Mouse (Mus musculus) embryonic facial prominence, embryonic 11.5 days (tissue): ENCODE measurements around the gene Cyp2a5. TPM values are rescaled to one million over a fixed set of nuclear protein-coding genes. Genes with fewer than 3 reads are reported as not detected.
"Not testable (repeated sequence)": the region's sequence is repeated elsewhere in the genome, so short reads cannot be mapped to it uniquely, and the experiment has no call there.

ENCODE experiments used
- ATAC-seq: fragments of 200-750 bp; cut with Nextera tagmentation; replicated peaks from 2 replicates; pipeline ENCODE4 v1.8.0; 2017; ENCODE audit warnings: low read depth; ENCODE audit not compliant: insufficient number of reproducible peaks, low FRiP score, low TSS enrichment
- DNase-seq: peaks from one replicate; pipeline ENCODE4 v3.0.0-alpha.2; 2015; ENCODE audit warnings: low spot score
- H3K27ac ChIP-seq: fragments of 300-500 bp; sonication (generic); replicated peaks from 2 replicates; pipeline ENCODE4 v1.5.1; 2014; ENCODE audit warnings: mild to moderate bottlenecking, low read depth, low read length, control low read depth
- H3K27me3 ChIP-seq: fragments of 300-500 bp; sonication (generic); 2 replicates; pipeline ENCODE4 v1.6.1; 2014; ENCODE audit warnings: mild to moderate bottlenecking, low read length, moderate library complexity, mixed read lengths; ENCODE audit not compliant: control insufficient read depth, insufficient read depth
- H3K36me3 ChIP-seq: fragments of 300-500 bp; sonication (generic); replicated peaks from 2 replicates; pipeline ENCODE4 v1.6.1; 2014; ENCODE audit warnings: low read depth, mild to moderate bottlenecking, low read length, moderate library complexity, mixed read lengths; ENCODE audit not compliant: control insufficient read depth, insufficient read depth
- H3K4me1 ChIP-seq: fragments of 300-500 bp; sonication (generic); 2 replicates; pipeline ENCODE4 v1.6.1; 2014; ENCODE audit warnings: low read length, mixed read lengths; ENCODE audit not compliant: control insufficient read depth, insufficient read depth
- H3K4me2 ChIP-seq: fragments of 300-500 bp; sonication (generic); 2 replicates; pipeline ENCODE4 v1.6.1; 2014; ENCODE audit warnings: low read depth, mild to moderate bottlenecking, control low read depth, low read length, moderate library complexity
- H3K4me3 ChIP-seq: fragments of 300-500 bp; sonication (generic); 2 replicates; pipeline ENCODE4 v1.5.1; 2014; ENCODE audit warnings: low read depth, low read length, control low read depth
- H3K9ac ChIP-seq: fragments of 300-500 bp; sonication (generic); replicated peaks from 2 replicates; pipeline ENCODE4 v1.6.1; 2014; ENCODE audit warnings: mild to moderate bottlenecking, control low read depth, low read length
- H3K9me3 ChIP-seq: fragments of 300-500 bp; sonication (generic); replicated peaks from 2 replicates; pipeline ENCODE4 v1.6.1; 2016; ENCODE audit warnings: mild to moderate bottlenecking, low read length, inconsistent platforms, mixed read lengths; ENCODE audit not compliant: control insufficient read depth
- WGBS: fragments of 180-500 bp; shearing (Covaris S2); extraction: QIAGEN DNeasy Blood & Tissue Kit; methylation state at CpG from one replicate; pipeline ENCODE4 v1.1.7; 2014; 5-methylcytosine and 5-hydroxymethylcytosine counted together
- polyA plus RNA-seq: library from polyadenylated mRNA; unstranded; fragments of >200 nt; fragmentation: Nextera tagmentation; extraction: Ambion mirVana; gene quantifications from 2 replicates; pipeline ENCODE4 v1.2.1, GENCODE M21; 2014

Gene Cyp2a5
- polyA plus RNA-seq, 1 experiment from 2014 or later = not detected

DNA sequence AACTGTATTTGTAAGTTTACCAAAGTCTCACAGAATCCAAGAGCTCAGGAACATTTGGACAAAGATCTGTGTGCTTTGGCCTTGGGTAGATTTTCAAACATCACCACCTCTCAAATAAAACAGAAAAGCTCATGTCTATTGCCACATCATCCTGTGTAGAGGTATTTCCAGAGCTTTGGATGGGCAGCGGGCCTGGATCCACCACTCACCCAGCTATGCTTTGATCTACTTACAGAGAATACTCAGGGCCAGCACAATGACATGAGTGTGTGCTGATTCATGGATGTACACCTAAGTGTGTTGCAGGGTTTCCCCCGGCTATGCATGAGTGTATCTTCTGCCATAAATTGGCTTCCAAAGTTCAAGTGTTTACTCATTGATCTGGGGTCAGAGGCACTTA is 8.3 kb downstream of the Cyp2a5 start:
- not testable (repeated sequence) for H3K9ac ChIP-seq, H3K4me3 ChIP-seq, H3K4me2 ChIP-seq, H3K36me3 ChIP-seq, H3K9me3 ChIP-seq, H3K4me1 ChIP-seq, DNase-seq, H3K27ac ChIP-seq, H3K27me3 ChIP-seq, ATAC-seq
- 83% methylated on average over 2 of the region's 2 CpGs for WGBS

DNA sequence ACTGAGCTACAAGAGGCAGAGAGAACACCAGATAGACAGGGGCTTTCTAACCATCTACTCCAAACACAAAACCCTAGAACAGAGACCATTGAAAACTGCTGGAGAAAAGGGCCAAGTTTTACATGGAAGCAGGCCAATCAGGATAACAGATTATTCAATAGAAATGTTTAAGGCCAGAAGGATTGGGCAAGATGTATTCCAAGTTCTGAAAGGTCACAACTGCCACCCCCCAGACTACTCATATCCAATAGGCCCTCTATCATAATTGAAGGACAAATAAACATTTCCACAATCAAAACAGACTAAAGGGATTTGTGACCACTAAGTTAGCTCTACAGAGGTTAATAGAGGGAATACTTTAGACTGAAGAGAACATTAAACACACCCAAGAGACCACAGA is 15.0 kb downstream of the Cyp2a5 start:
- not testable (repeated sequence) for H3K27me3 ChIP-seq, ATAC-seq, H3K4me2 ChIP-seq, DNase-seq, H3K9ac ChIP-seq, H3K4me3 ChIP-seq, H3K36me3 ChIP-seq, H3K9me3 ChIP-seq, H3K4me1 ChIP-seq, H3K27ac ChIP-seq

- DNase-seq, H3K4me1 ChIP-seq, H3K4me2 ChIP-seq, H3K27ac ChIP-seq, H3K9me3 ChIP-seq, H3K36me3 ChIP-seq, H3K9ac ChIP-seq, H3K4me3 ChIP-seq, ATAC-seq, H3K27me3 ChIP-seq: not testable (repeated sequence)
Measured at GRCm38 (mm10) chr7:26878581-26878980, 43.5 kb downstream of the Cyp2a5 start.

GRCm38 (mm10) chr7:26880600-26880999 is 45.5 kb downstream of the Cyp2a5 start:
- not testable (repeated sequence) for H3K4me2 ChIP-seq, H3K4me1 ChIP-seq, H3K9ac ChIP-seq, H3K27ac ChIP-seq, H3K36me3 ChIP-seq, H3K4me3 ChIP-seq, DNase-seq, H3K27me3 ChIP-seq, H3K9me3 ChIP-seq, ATAC-seq
- 82% methylated on average over 2 of the region's 3 CpGs for WGBS

Other genes starting within 250 kb of the Cyp2a5 start
- gene Vmn1r185, start 216.8 kb upstream of the Cyp2a5 start, polyA plus RNA-seq = not detected in 2 replicates
- not detected in 2 replicates for gene Cyp2b23, start 148.9 kb upstream of the Cyp2a5 start, polyA plus RNA-seq
- 0.10 TPM in 1 of 2 replicates, not detected in the other for gene Cyp2b19, start 78.2 kb upstream of the Cyp2a5 start, polyA plus RNA-seq
- not detected in 2 replicates for gene Cyp2g1, start 26.4 kb upstream of the Cyp2a5 start, polyA plus RNA-seq
- gene Cyp2a22, start 104.1 kb downstream of the Cyp2a5 start, polyA plus RNA-seq = not detected in 2 replicates
- not detected in 2 replicates for gene Cyp2a12, start 193.8 kb downstream of the Cyp2a5 start, polyA plus RNA-seq